Mouse (Mus musculus): ENCODE results near the gene Dse. TPM values are rescaled to one million over a fixed set of nuclear protein-coding genes. Genes with fewer than 3 reads are reported as not detected.

Dse gene
- polyA plus RNA-seq, 1 experiment, result 17.6 TPM

GRCm38 (mm10) chr10:34198574-34198973 is 8.9 kb downstream of the Dse start:
- DNase-seq (ENCODE audit: low spot score), result no peak

- no peak for DNase-seq (ENCODE audit: low spot score)
Measured at GRCm38 (mm10) chr10:34198061-34198460, 9.5 kb downstream of the Dse start.

GRCm38 (mm10) chr10:34197269-34197668 is 10.2 kb downstream of the Dse start:
- no peak for DNase-seq (ENCODE audit: low spot score)

GRCm38 (mm10) chr10:34194957-34195356 is 12.6 kb downstream of the Dse start:
- no peak for DNase-seq (ENCODE audit: low spot score)

- DNase-seq (ENCODE audit: low spot score), result no peak
Measured at GRCm38 (mm10) chr10:34194503-34194902, 13.0 kb downstream of the Dse start.

- no peak for DNase-seq (ENCODE audit: low spot score)
Measured at GRCm38 (mm10) chr10:34186571-34187260, 20.8 kb downstream of the Dse start.

- DNase-seq (ENCODE audit: low spot score), result no peak
Measured at GRCm38 (mm10) chr10:34185556-34185955, 22.0 kb downstream of the Dse start.

GRCm38 (mm10) chr10:34184956-34185355 is 22.6 kb downstream of the Dse start:
- DNase-seq (ENCODE audit: low spot score), result no peak

GRCm38 (mm10) chr10:34183731-34184130 is 23.8 kb downstream of the Dse start:
- DNase-seq (ENCODE audit: low spot score), result no peak

- DNase-seq (ENCODE audit: low spot score), result no peak
Measured at GRCm38 (mm10) chr10:34175870-34176606, 31.5 kb downstream of the Dse start.

GRCm38 (mm10) chr10:34172663-34173282 is 34.7 kb downstream of the Dse start:
- no peak for DNase-seq (ENCODE audit: low spot score)

GRCm38 (mm10) chr10:34171660-34172059 is 35.9 kb downstream of the Dse start:
- no peak for DNase-seq (ENCODE audit: low spot score)

GRCm38 (mm10) chr10:34171191-34171590 is 36.3 kb downstream of the Dse start:
- DNase-seq (ENCODE audit: low spot score), result no peak

- DNase-seq (ENCODE audit: low spot score), result no peak
Measured at GRCm38 (mm10) chr10:34166971-34167370, 40.5 kb downstream of the Dse start.

GRCm38 (mm10) chr10:34155796-34156554 is 51.5 kb downstream of the Dse start:
- no peak for DNase-seq (ENCODE audit: low spot score)

- no peak for DNase-seq (ENCODE audit: low spot score)
Measured at GRCm38 (mm10) chr10:34151827-34152226, 55.7 kb downstream of the Dse start.

GRCm38 (mm10) chr10:34150454-34150853 is 57.1 kb downstream of the Dse start:
- no peak for DNase-seq (ENCODE audit: low spot score)

GRCm38 (mm10) chr10:34149772-34150171 is 57.7 kb downstream of the Dse start:
- no peak for DNase-seq (ENCODE audit: low spot score)

- no peak for DNase-seq (ENCODE audit: low spot score)
Measured at GRCm38 (mm10) chr10:34141693-34142092, 65.8 kb downstream of the Dse start.

- no peak for DNase-seq (ENCODE audit: low spot score)
Measured at GRCm38 (mm10) chr10:34139768-34140167, 67.7 kb downstream of the Dse start.

- no peak for DNase-seq (ENCODE audit: low spot score)
Measured at GRCm38 (mm10) chr10:34138027-34138426, 69.5 kb downstream of the Dse start.

GRCm38 (mm10) chr10:34136432-34136831 is 71.1 kb downstream of the Dse start:
- DNase-seq (ENCODE audit: low spot score), result no peak

All from urinary bladder, adult 2 months (tissue).